Mouse (Mus musculus): ENCODE measurements around the gene Klhl3. TPM values are rescaled to one million over a fixed set of nuclear protein-coding genes. Genes with fewer than 3 reads are reported as not detected.

Gene Klhl3
- 5.6 TPM in 2 replicates for polyA plus RNA-seq (2012; rRNA removed)

GRCm38 (mm10) chr13:58113061-58113900 is at the start of gene Klhl3:
TSS of gene Klhl3 (minus strand) at chr13:58113592.
- Histone ChIP-seq H3K27me3 (ENCODE audit: control insufficient read depth, insufficient read depth, low read length) (no peaks in the 10 kb centered on the region), H3K27ac (ENCODE audit: control insufficient read depth, insufficient read depth, low read depth, low read length) (no peak within 1 kb of the TSS), H3K4me1 (ENCODE audit: control insufficient read depth, insufficient read depth, low read length) (peaks cover 16% of the 10 kb centered on the region), H3K36me3 (ENCODE audit: control insufficient read depth, insufficient read depth, low read length) (no peaks in the 10 kb centered on the region), H3K4me3 (ENCODE audit: control insufficient read depth, low read depth, low read length) (peak within 1 kb of the TSS; percentile 64)
- TF ChIP-seq POLR2A (IDR thresholded peaks at IDR 0.05; ENCODE audit: control insufficient read depth, low read depth, low read length) = no peak
- TF ChIP-seq CTCF (IDR thresholded peaks at IDR 0.05; ENCODE audit: control insufficient read depth, insufficient read depth, insufficient replicate concordance, low read depth, low read length) = no peak

GRCm38 (mm10) chr13:58160761-58161160 is 47.4 kb upstream of the Klhl3 start:
- peaks cover 16% of the 10 kb centered on the region for H3K4me1 ChIP-seq (ENCODE audit: control insufficient read depth, insufficient read depth, low read length)
- H3K27ac ChIP-seq (ENCODE audit: control insufficient read depth, insufficient read depth, low read depth, low read length) = no peak overlapping the region
- TF ChIP-seq POLR2A (IDR thresholded peaks at IDR 0.05; ENCODE audit: control insufficient read depth, low read depth, low read length) (no peak), CTCF (IDR thresholded peaks at IDR 0.05; ENCODE audit: control insufficient read depth, insufficient read depth, insufficient replicate concordance, low read depth, low read length) (no peak)
- H3K36me3 ChIP-seq (ENCODE audit: control insufficient read depth, insufficient read depth, low read length) = no peaks in the 10 kb centered on the region
- H3K4me3 ChIP-seq (ENCODE audit: control insufficient read depth, low read depth, low read length) = no peak overlapping the region
- no peaks in the 10 kb centered on the region for H3K27me3 ChIP-seq (ENCODE audit: control insufficient read depth, insufficient read depth, low read length)

- peaks cover 16% of the 10 kb centered on the region for H3K4me1 ChIP-seq (ENCODE audit: control insufficient read depth, insufficient read depth, low read length)
- no peaks in the 10 kb centered on the region for H3K36me3 ChIP-seq (ENCODE audit: control insufficient read depth, insufficient read depth, low read length)
- no peaks in the 10 kb centered on the region for H3K27me3 ChIP-seq (ENCODE audit: control insufficient read depth, insufficient read depth, low read length)
- peak overlapping the region; percentile 34 for H3K27ac ChIP-seq (ENCODE audit: control insufficient read depth, insufficient read depth, low read depth, low read length)
- H3K4me3 ChIP-seq (ENCODE audit: control insufficient read depth, low read depth, low read length) = peak overlapping the region; percentile 75
- TF ChIP-seq CTCF (IDR thresholded peaks at IDR 0.05; ENCODE audit: control insufficient read depth, insufficient read depth, insufficient replicate concordance, low read depth, low read length) = peak; percentile 96
- no peak for TF ChIP-seq POLR2A (IDR thresholded peaks at IDR 0.05; ENCODE audit: control insufficient read depth, low read depth, low read length)
Observed at GRCm38 (mm10) chr13:58158099-58158912, 44.9 kb upstream of the Klhl3 start.

- Histone ChIP-seq H3K4me1 (ENCODE audit: control insufficient read depth, insufficient read depth, low read length) (peaks cover 16% of the 10 kb centered on the region), H3K4me3 (ENCODE audit: control insufficient read depth, low read depth, low read length) (peak within 1 kb of the TSS; percentile 75), H3K27me3 (ENCODE audit: control insufficient read depth, insufficient read depth, low read length) (no peaks in the 10 kb centered on the region), H3K36me3 (ENCODE audit: control insufficient read depth, insufficient read depth, low read length) (no peaks in the 10 kb centered on the region), H3K27ac (ENCODE audit: control insufficient read depth, insufficient read depth, low read depth, low read length) (peak within 1 kb of the TSS; percentile 34)
- peak; percentile 9; the same call in 1 of the 2 replicates for TF ChIP-seq CTCF (IDR thresholded peaks at IDR 0.05; ENCODE audit: control insufficient read depth, insufficient read depth, insufficient replicate concordance, low read depth, low read length)
- peak; percentile 52; the same call in 1 of the 2 replicates for TF ChIP-seq POLR2A (IDR thresholded peaks at IDR 0.05; ENCODE audit: control insufficient read depth, low read depth, low read length)
Observed at GRCm38 (mm10) chr13:58157447-58158098, 44.2 kb upstream of the Klhl3 start, which contains the start of gene Idnk. TSS of gene Idnk (plus strand) at chr13:58157649.

- H3K27me3 ChIP-seq (ENCODE audit: control insufficient read depth, insufficient read depth, low read length) = no peaks in the 10 kb centered on the region
- H3K4me3 ChIP-seq (ENCODE audit: control insufficient read depth, low read depth, low read length) = peak overlapping the region; percentile 75
- peaks cover 16% of the 10 kb centered on the region for H3K4me1 ChIP-seq (ENCODE audit: control insufficient read depth, insufficient read depth, low read length)
- H3K27ac ChIP-seq (ENCODE audit: control insufficient read depth, insufficient read depth, low read depth, low read length) = no peak overlapping the region
- TF ChIP-seq CTCF (IDR thresholded peaks at IDR 0.05; ENCODE audit: control insufficient read depth, insufficient read depth, insufficient replicate concordance, low read depth, low read length) = no peak
- no peak for TF ChIP-seq POLR2A (IDR thresholded peaks at IDR 0.05; ENCODE audit: control insufficient read depth, low read depth, low read length)
- no peaks in the 10 kb centered on the region for H3K36me3 ChIP-seq (ENCODE audit: control insufficient read depth, insufficient read depth, low read length)
Observed at GRCm38 (mm10) chr13:58157036-58157435, 43.6 kb upstream of the Klhl3 start.

- TF ChIP-seq POLR2A (IDR thresholded peaks at IDR 0.05; ENCODE audit: control insufficient read depth, low read depth, low read length) (no peak), CTCF (IDR thresholded peaks at IDR 0.05; ENCODE audit: control insufficient read depth, insufficient read depth, insufficient replicate concordance, low read depth, low read length) (no peak)
- Histone ChIP-seq H3K36me3 (ENCODE audit: control insufficient read depth, insufficient read depth, low read length) (no peaks in the 10 kb centered on the region), H3K4me1 (ENCODE audit: control insufficient read depth, insufficient read depth, low read length) (peaks cover 16% of the 10 kb centered on the region), H3K27me3 (ENCODE audit: control insufficient read depth, insufficient read depth, low read length) (no peaks in the 10 kb centered on the region), H3K4me3 (ENCODE audit: control insufficient read depth, low read depth, low read length) (no peak overlapping the region), H3K27ac (ENCODE audit: control insufficient read depth, insufficient read depth, low read depth, low read length) (no peak overlapping the region)
Observed at GRCm38 (mm10) chr13:58156031-58156430, 42.6 kb upstream of the Klhl3 start.
